Mouse (Mus musculus) ES-Bruce4 (cell line): ENCODE results near the gene Pycr2. TPM values are rescaled to one million over a fixed set of nuclear protein-coding genes. Genes with fewer than 3 reads are reported as not detected.

Source experiments
- H3K27ac ChIP-seq: 2 replicates; pipeline ENCODE4 v1.5.1; 2012; ENCODE audit warnings: low read length, inconsistent platforms; ENCODE audit not compliant: insufficient read depth
- H3K27me3 ChIP-seq: 2 replicates; pipeline ENCODE4 v1.6.1; 2012; ENCODE audit warnings: mild to moderate bottlenecking, low read length, inconsistent platforms; ENCODE audit not compliant: control insufficient read depth, poor library complexity, insufficient read depth, severe bottlenecking
- H3K36me3 ChIP-seq: 2 replicates; pipeline ENCODE4 v1.6.1; 2012; ENCODE audit warnings: inconsistent platforms, mild to moderate bottlenecking, low read length, moderate library complexity; ENCODE audit not compliant: control insufficient read depth, poor library complexity, insufficient read depth, severe bottlenecking
- H3K4me1 ChIP-seq: one replicate; pipeline ENCODE4 v1.8.1; 2011; ENCODE audit warnings: low read length; ENCODE audit not compliant: control insufficient read depth, insufficient read depth
- H3K4me3 ChIP-seq: 2 replicates; pipeline ENCODE4 v1.5.1; 2011; ENCODE audit warnings: low read depth, mild to moderate bottlenecking, low read length
- H3K9ac ChIP-seq: 2 replicates; pipeline ENCODE4 v1.6.1; 2012; ENCODE audit warnings: low read depth, mild to moderate bottlenecking, inconsistent platforms; ENCODE audit not compliant: poor library complexity, severe bottlenecking
- H3K9me3 ChIP-seq: replicated peaks from 2 replicates; pipeline ENCODE4 v1.6.1; 2012; ENCODE audit warnings: mild to moderate bottlenecking, low read length, inconsistent platforms; ENCODE audit not compliant: control insufficient read depth, poor library complexity, insufficient read depth, severe bottlenecking
- CTCF ChIP-seq: IDR thresholded peaks from one replicate; pipeline ENCODE4 v1.8.1; 2011; ENCODE audit warnings: low read depth, low read length
- EP300 ChIP-seq: IDR thresholded peaks from 2 replicates; pipeline ENCODE4 v1.6.1; 2011; ENCODE audit warnings: low read depth, low read length; ENCODE audit not compliant: insufficient read depth
- POLR2A ChIP-seq: IDR thresholded peaks from one replicate; pipeline ENCODE4 v1.8.1; 2011; ENCODE audit warnings: low read length; ENCODE audit not compliant: insufficient read depth
- polyA plus RNA-seq: library from polyadenylated mRNA; stranded (reverse); fragments of >200 nt; gene quantifications from 2 replicates; pipeline ENCODE4 v1.2.4, GENCODE M21; 2011; ENCODE audit warnings: low read depth; ENCODE audit not compliant: missing spikeins, insufficient read depth, insufficient read length

Gene Pycr2
- polyA plus RNA-seq, 1 experiment: 97.4 TPM

- Histone ChIP-seq H3K9me3 (no peaks in the 10 kb centered on the region), H3K27me3 (no peaks in the 10 kb centered on the region), H3K27ac (peak overlapping the region; percentile 67), H3K9ac (0 out of 2 replicates have a peak overlapping the region, but pooled peaks have one; percentile 15), H3K4me3 (peak overlapping the region; percentile 47), H3K36me3 (no peaks in the 10 kb centered on the region), H3K4me1 (peaks cover 10% of the 10 kb centered on the region)
- TF ChIP-seq CTCF (no peak), EP300 (no peak), POLR2A (no peak)
Measured at GRCm38 (mm10) chr1:180945001-180945980, 41.2 kb downstream of the Pycr2 start.

- peaks cover 10% of the 10 kb centered on the region for H3K4me1 ChIP-seq
- H3K27me3 ChIP-seq: no peaks in the 10 kb centered on the region
- H3K4me3 ChIP-seq: no peak overlapping the region
- H3K9ac ChIP-seq: no peak overlapping the region
- TF ChIP-seq CTCF: no peak
- no peaks in the 10 kb centered on the region for H3K9me3 ChIP-seq
- H3K36me3 ChIP-seq: no peaks in the 10 kb centered on the region
- no peak overlapping the region for H3K27ac ChIP-seq
Measured at GRCm38 (mm10) chr1:180946448-180946847, 42.4 kb downstream of the Pycr2 start.

GRCm38 (mm10) chr1:180952085-180952746 is 48.1 kb downstream of the Pycr2 start:
- Histone ChIP-seq H3K9me3 (no peaks in the 10 kb centered on the region), H3K9ac (no peak overlapping the region), H3K27ac (no peak overlapping the region), H3K4me3 (no peak overlapping the region), H3K27me3 (no peaks in the 10 kb centered on the region), H3K4me1 (no peaks in the 10 kb centered on the region), H3K36me3 (no peaks in the 10 kb centered on the region)
- TF ChIP-seq CTCF (no peak), POLR2A (no peak), EP300 (no peak)

- H3K27ac ChIP-seq: no peak overlapping the region
- no peak overlapping the region for H3K9ac ChIP-seq
- H3K4me1 ChIP-seq: no peaks in the 10 kb centered on the region
- H3K4me3 ChIP-seq: no peak overlapping the region
- no peaks in the 10 kb centered on the region for H3K27me3 ChIP-seq
- H3K9me3 ChIP-seq: no peaks in the 10 kb centered on the region
- no peaks in the 10 kb centered on the region for H3K36me3 ChIP-seq
- TF ChIP-seq CTCF (no peak), POLR2A (no peak), EP300 (no peak)
Measured at GRCm38 (mm10) chr1:180952808-180953207, 48.7 kb downstream of the Pycr2 start.

GRCm38 (mm10) chr1:180956401-180956800 is 52.3 kb downstream of the Pycr2 start:
- Histone ChIP-seq H3K4me1 (no peaks in the 10 kb centered on the region), H3K27ac (no peak overlapping the region), H3K27me3 (no peaks in the 10 kb centered on the region), H3K9me3 (no peaks in the 10 kb centered on the region), H3K9ac (no peak overlapping the region), H3K36me3 (no peaks in the 10 kb centered on the region), H3K4me3 (no peak overlapping the region)
- TF ChIP-seq CTCF: no peak
- no peak for TF ChIP-seq EP300
- TF ChIP-seq POLR2A: no peak

GRCm38 (mm10) chr1:180956973-180957381 is 52.9 kb downstream of the Pycr2 start:
- TF ChIP-seq POLR2A (no peak), CTCF (no peak), EP300 (no peak)
- Histone ChIP-seq H3K9ac (no peak overlapping the region), H3K27me3 (no peaks in the 10 kb centered on the region), H3K36me3 (no peaks in the 10 kb centered on the region), H3K4me3 (no peak overlapping the region), H3K9me3 (no peaks in the 10 kb centered on the region), H3K27ac (no peak overlapping the region), H3K4me1 (no peaks in the 10 kb centered on the region)

Other genes with a start within 250 kb of the Pycr2 start
- 0.78 and 1.2 TPM in 2 replicates for gene Mixl1, start 207.3 kb upstream of the Pycr2 start, polyA plus RNA-seq
- 44.8 and 47.7 TPM in 2 replicates for gene Acbd3, start 178.2 kb upstream of the Pycr2 start, polyA plus RNA-seq
- 679 and 698 TPM in 2 replicates for gene H3f3a, start 90.3 kb upstream of the Pycr2 start, polyA plus RNA-seq
- 35.0 and 36.6 TPM in 2 replicates for gene Sde2, start 53.2 kb upstream of the Pycr2 start, polyA plus RNA-seq
- gene Lefty2, start 11.2 kb upstream of the Pycr2 start, polyA plus RNA-seq: 117 and 124 TPM in 2 replicates
- 53.2 and 60.3 TPM in 2 replicates for gene Lefty1, start 30.7 kb downstream of the Pycr2 start, polyA plus RNA-seq
- gene Tmem63a, start 38.1 kb downstream of the Pycr2 start, polyA plus RNA-seq: 26.9 and 27.7 TPM in 2 replicates
- 15.1 and 16.9 TPM in 2 replicates for gene Ephx1, start 116.6 kb downstream of the Pycr2 start, polyA plus RNA-seq
- not detected in 2 replicates for gene 9130409I23Rik, start 146.9 kb downstream of the Pycr2 start, polyA plus RNA-seq
- gene Nvl, start 239.9 kb downstream of the Pycr2 start, polyA plus RNA-seq: 96.4 and 102 TPM in 2 replicates
- 113 and 119 TPM in 2 replicates for gene Cnih4, start 240.4 kb downstream of the Pycr2 start, polyA plus RNA-seq